Mouse (Mus musculus): ENCODE data around the gene Kcnj6. TPM values are rescaled to one million over a fixed set of nuclear protein-coding genes. Genes with fewer than 3 reads are reported as not detected.
A peak's percentile ranks its signal among the peaks of the same experiment; 100 is the strongest.

Gene Kcnj6
- polyA plus RNA-seq, 1 experiment from 2014 or later, result not detected

DNA sequence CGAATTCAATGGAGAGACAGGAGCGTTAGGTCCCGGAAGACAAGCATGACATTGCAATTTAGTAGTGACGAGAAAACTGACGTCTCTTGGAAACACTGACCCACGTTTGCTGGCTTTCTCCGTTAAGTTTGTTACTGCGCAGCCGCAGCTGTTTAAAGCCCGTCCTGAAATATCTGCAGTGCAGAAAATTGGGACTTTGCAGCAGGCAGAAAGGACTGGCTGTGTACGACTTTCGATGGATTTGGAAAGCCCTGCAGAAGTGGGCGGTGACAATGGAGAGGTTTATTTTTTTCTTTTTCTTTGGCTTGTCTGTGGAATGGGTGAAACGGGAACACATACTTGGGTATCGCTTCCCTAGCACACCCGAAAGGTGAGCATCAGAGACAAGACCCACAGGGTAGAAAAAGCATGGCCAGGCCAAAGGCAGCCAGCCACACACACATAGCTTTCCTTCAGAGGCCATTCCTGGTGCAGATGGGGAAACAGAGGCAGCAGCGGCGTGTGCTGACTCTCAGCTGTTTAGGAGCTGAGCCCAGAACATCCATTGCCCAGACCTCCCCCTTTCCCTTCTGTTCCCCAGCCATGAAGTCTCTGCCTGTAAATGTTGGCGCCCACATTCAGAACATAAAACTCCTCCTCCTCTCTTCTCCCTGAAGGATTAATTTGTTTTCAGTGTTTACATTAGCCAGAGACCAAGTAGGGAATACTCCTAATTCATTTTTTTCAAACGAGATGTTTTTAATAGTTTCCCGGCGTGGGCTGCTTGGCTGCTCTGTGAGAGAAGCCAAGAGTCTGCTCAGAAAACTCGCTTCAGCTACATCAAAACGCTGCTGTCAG, 215.2 kb downstream of the Kcnj6 start:
- no peak for DNase-seq (ENCODE audit: low spot score)

DNA sequence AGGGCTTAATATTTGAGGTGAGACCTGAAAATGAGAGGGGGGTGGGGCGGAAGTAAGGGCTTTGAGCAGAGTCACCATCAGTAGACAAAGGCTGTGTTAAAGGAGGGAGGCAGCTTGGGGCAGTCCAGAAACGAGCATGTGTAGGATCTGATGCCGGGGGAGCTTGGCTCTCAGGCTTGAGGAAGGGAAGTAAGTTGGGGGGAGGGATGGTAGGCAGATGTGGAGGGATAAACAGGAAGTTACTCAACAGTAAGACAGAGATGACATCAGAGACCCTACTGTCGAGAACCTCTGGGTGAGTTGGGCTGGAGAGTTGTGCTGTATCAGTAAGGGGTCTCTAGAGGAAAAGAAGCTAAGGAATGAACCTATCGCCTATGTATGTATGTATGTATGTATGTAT, 223.6 kb downstream of the Kcnj6 start:
- no peak for DNase-seq (ENCODE audit: low spot score)

DNA sequence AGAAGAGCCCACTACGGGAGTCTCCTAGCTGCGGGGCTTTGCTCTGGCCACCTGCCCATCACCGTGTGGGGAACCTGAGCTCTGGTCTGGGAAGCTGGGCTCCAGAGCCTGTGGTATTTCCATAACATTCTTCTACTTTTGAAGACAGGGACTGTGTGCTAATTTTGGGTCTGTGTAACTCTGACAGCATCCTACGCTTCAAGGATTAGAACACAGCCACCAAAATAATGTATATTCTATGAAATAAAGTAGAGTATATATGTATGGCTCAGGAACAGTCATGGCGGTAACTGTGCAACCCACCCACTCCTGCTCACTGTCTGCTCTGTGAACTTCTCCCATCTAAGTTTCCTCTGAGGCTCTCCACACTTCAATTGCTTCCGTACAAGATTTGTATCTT, 229.9 kb downstream of the Kcnj6 start:
- no peak for DNase-seq (ENCODE audit: low spot score)

DNA sequence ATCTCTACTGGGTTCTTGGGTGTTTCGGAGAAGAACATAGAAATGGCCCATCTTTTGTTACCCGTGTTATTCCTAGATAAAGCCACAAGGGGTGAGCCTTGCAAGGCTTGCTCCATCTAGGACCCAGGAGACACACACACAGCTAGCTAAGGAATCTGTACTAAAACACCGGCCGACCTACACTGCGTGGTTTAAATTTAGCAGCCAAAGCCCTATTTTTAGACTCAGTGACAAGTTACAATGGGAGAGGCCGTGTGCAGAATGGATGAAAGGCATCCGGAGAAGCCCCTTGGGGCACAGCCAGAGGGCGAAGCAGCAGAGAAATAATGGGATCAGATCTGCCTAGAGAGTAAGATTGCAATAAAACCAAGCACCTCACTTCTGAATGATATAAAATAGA, 232.4 kb downstream of the Kcnj6 start:
- no peak for DNase-seq (ENCODE audit: low spot score)

DNA sequence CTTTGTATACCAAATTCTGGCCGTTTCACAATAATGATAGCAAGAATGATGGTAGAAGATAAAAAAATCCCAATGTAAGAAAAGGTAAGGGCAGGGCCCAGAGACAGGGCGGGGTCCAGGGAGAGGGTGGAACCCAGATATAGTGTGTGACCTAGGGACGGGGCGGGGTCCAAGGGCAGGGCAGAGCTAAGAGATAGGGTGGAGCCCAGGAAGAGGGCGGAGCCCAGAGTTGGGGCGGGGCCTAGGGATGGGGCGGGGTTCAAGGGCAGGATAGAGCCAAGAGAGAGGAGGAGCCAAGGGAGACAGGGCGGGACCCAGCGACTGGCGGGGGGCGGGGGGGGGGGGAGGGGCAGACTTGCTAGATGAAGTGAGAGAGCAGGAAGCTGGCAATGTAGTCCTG, 236.8 kb downstream of the Kcnj6 start:
- no peak for DNase-seq (ENCODE audit: low spot score)

DNA sequence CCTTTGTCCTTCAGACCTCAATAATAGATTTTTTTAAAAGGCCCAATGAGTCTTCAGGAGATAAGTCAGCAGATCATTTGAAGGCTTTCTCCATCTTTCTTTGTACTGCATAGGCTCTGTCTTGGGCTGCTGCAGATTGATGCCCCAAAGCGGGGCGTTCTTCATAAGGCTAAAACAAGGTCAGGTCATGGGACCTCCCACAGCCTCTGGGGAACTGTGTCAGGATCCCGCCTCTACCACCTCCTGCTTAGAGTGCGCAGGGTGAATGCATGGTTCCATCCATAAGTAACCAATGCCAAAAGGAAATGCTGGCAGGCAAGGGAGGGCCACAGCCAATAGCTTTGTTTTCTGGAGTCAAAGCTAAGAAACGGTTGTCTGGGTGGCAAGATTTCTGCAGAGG, 237.7 kb downstream of the Kcnj6 start:
- no peak for DNase-seq (ENCODE audit: low spot score)

DNA sequence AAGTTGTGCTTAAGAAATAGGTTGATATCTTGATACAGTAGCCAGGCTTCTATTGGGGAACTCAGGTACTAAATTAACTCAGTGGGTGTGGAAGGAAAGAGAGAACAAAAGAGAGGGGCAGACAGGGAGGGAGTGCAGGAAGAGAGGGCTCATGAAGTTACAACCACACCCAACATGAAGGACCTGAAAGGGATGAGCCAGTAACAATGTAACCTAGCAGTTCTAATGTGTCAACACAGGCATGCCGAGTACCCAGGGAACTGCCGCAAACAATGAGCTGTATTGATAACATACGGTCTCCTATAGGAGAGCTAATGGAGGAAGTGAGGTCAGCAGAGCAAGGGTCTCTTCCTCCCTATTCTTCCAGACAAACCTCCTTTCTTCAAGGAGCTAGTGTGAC, 238.9 kb downstream of the Kcnj6 start:
- no peak for DNase-seq (ENCODE audit: low spot score)

DNA sequence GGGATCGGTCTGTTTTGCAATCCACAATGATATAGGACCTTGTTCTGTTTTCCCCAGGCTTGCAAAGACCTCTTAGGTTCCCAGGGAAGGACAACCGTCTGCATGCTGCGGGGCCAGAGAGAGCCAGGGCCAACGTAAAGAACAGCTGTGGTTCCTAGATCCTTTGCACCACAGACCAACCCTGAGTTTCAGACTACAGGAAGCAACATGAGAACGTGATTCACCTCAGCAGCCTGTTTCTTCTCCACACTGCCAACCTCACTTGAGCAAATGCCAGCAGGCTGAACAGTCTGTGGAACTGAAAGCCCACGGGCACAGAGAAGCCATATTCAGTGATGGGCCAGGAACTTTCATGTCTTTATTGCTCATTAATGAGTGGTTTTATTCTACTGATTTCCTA, 241.1 kb downstream of the Kcnj6 start:
- no peak for DNase-seq (ENCODE audit: low spot score)

DNA sequence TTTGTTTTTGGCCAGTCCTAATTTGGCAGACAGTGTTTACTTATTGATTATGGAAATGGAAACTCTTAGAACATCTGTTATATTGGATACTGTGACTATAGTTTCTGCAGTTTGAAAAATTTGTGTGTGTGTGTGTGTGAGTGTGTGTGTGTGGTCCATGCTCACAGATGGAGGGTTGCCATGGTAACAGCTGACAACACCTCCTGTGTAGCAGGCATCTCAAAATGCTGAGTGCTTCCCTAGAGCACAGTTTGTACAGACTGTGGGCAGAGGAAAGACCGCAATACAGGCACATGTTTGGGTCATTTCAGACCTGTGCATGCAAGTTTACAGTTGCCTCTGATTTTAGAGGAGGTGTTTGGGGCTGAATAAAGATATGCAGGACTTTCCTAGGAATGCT, 244.0 kb downstream of the Kcnj6 start:
- DNase-seq (ENCODE audit: low spot score), result no peak

DNA sequence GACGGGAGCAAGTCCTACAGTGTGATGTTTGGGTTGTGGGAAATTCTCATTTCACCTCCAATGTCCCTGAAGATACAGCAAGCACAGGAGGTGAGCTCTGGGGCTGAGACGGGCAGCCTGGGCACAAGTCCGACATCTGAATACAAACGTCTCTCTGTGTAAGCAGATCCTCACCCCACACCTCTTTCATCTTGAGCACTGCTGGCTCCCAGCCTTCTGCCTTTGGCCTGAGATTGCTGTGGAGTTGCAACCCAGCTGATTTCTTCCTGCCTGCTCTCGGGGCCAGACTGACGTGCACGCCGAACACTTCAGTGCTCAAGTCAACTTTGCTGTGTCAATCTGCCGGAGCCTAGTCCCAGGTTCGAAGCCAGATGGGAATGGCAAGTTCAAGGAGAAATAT, 244.7 kb downstream of the Kcnj6 start:
- DNase-seq (ENCODE audit: low spot score), result no peak

DNA sequence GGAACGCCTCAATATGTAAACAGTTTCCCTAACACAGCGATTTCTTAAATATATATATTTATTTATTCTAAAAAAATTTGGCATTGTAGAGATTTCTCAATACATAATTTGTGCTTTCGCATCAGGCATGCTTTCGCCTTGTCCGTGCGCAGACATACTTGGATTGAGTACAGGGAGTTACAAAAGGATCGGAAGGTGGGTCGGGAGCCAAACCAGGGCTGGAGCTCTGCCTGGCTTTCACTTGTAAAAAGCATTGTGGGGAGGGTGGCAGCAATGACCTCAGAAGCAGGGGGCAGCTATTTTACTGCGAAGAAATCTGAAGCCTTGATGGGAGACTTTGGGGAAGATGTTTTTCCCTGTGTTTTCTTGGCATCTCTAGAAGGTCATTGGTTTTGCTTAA, 252.5 kb downstream of the Kcnj6 start:
- DNase-seq (ENCODE audit: low spot score), result no peak

DNA sequence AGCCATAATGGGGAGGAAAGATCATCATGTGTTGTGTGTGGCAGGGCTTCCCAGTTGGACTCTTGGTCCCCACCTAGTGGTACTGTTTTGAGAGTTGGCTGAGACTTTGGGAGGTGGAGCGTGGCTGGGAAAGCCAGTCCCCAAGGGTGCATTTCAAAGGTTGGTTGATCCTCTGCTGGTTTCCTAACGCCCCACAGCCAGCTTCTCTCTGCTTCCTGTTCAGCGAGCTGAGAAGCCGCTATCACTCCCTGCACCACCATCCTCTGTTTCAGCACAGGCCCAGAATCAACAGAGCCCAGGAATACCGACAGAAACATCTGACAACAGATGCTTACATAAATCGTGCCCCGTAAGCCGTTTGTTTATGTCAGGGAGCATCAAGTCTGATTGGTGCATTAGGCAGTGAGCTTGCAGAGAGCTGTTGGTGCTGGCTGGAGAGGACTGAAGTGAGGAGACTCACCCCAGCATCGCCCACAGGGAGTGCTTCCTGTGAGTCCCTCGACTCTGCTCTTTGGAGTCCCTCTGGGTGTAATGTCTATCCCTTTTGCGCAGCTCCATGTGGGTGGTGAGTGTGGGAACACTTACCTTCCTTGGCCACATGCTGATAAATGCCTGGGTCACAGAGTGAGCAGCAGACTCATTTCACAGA, 253.5 kb downstream of the Kcnj6 start:
- DNase-seq (ENCODE audit: low spot score), result peak; percentile 32

DNA sequence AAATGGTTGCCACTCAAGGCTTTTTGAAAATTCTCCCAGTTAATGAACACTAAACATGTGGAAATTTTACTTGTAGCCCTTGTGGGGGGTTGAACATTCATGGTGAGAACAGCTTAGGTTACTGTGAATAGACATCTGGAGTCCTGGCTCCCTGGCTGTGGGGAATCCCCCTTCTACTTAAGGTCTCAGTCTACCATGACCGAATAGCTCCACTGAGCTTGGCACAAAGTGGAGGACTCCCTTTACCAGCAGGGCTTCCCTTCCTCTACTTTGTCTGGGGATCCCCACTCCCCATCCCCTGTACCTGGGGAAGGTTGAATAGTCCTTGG, 260.2 kb downstream of the Kcnj6 start:
- DNase-seq (ENCODE audit: low spot score), result no peak

DNA sequence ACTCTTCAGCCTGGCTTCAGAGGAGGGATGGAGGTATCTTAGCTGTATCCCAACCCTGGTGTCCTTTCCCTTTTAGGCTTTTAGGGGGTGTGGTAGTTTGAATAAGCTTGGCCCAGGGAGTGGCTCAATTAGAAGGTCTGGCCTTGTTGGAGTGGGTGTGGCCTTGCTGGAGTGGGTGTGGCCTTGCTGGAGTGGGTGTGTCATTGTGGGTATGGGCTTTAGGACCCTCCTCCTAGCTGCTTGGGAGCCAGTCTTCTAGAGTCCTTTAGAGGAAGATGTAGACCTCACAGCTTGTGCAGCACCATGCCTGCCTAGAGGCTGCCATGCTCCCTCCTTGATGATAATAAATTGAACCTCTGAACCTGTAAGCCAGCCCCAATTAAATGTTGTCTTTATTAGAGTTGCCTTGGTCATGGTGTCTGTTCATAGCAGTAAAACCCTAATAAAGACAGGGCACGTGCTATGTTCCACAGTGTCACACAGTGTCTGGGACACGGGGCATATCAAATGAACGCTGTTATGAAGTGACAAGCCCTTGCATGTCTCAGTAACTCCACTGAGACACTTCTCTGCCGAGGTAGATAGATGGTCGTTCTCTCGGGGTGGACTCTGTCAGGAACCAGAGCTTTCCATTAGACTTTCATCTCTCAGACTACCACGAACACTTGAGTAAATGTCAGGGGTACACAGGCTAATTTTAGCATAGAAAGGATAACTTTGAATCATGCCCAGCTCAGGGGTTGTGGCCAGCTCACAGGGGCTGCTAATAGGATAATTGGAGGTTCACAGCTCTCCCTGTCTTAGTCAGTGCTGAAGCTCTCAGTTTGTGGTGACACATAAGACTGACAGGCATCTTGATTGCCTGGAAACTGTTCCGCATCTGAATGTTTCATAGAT, 260.8 kb downstream of the Kcnj6 start:
- no peak for DNase-seq (ENCODE audit: low spot score)

DNA sequence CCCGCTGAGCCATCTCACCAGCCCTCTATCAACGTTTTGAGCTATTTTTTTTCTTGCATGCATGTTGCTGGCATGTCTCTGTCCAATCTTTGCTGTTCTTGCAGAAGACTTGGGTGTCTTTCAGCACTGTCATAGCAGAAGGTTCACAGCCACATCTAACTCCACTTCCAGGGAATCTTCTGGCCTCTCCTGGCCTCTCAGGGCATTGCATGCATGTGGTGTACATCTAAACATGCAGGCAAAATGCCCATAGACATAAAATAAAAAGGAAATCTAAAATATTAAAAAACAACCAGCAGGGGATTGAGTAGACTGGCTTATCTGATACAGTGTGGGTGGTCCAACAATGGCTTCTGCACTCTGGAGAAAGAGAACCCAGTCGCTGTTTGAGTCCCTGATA, 262.0 kb downstream of the Kcnj6 start:
- DNase-seq (ENCODE audit: low spot score), result no peak

DNA sequence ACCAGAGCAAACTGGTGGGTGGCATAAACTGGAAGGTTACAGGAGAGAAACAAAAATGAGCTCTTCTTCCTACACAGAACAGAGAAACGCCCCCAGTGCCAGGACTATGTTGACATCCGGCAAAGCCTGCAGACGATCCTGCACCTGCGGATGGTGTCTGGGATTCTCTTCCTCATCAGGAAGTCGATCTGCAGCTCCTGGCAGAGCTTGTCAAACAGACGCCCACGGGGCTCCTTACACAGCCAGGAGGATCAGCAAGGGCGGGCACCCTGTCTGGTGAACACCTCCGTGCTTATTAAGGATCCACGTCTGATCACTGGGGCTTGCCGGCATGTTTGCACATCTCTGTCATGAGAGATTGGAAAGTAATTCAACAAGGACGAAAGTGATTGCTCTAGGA, 266.5 kb downstream of the Kcnj6 start:
- no peak for DNase-seq (ENCODE audit: low spot score)

DNA sequence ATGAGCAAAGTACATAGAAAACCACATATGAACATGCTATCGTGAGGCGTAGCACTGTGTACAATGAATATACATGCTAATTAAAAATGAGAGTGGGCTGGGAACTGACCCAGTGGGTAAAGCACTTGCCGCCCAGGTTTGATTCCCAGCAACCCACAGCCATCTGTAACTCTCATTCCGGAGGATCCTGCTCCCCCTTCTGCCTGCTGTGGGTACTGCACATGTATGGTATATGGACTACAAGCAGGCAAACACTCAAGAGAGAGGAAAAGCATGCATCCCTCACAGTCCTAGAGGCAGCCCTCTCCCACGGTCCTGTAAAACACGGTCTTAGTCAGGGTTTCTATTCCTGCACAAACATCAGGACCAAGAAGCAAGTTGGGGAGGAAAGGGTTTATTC, 268.3 kb downstream of the Kcnj6 start:
- no peak for DNase-seq (ENCODE audit: low spot score)

DNA sequence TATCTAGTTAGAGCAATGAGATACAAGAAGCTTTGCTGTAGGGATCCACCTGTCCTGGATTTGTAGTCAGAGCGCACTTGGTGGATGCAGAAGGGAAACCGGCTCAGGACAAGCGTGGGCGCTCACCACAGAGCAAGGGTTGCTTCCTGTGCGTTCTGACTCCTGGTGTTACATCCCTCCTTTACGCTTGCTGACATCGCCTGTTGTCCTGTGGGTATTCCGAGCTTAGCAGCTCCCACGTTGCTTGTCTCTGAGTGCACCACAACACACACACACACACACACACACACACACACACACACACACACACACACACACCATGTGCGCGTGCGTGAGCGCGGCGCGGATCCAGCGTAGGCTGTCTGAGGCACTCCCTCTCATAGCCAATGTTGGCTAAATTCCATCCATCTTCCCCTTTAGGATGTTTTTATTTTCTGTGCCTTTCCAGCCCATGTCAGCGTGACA, 272.7 kb downstream of the Kcnj6 start:
- DNase-seq (ENCODE audit: low spot score), result peak; percentile 41

DNA sequence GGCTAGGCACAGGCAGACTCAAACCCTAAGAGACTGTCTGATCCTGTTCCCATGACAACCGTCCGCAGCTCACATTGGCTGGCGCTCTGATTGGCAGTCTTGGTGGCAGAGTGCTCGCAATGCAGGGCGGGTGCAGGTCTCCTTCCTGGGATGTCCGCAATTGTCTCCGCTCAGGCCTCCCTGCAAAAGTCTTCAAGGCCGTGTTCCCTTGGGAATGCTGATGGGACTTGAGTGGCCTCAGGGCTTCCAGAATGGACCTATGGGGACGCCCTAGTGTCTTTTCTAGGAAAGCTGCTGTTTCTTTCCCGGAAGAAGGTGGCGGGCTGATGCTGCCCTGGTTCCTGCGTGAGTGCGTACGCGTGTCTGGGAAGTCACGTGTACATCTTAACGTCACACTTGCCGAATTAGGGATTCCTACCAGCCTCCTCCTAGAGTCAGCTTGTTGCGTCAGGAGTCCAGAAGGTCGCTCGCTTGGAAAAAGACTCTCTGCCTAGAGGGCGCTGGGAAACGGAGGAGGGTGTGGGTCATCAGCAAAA, 273.4 kb downstream of the Kcnj6 start:
- DNase-seq (ENCODE audit: low spot score), result peak; percentile 91

DNA sequence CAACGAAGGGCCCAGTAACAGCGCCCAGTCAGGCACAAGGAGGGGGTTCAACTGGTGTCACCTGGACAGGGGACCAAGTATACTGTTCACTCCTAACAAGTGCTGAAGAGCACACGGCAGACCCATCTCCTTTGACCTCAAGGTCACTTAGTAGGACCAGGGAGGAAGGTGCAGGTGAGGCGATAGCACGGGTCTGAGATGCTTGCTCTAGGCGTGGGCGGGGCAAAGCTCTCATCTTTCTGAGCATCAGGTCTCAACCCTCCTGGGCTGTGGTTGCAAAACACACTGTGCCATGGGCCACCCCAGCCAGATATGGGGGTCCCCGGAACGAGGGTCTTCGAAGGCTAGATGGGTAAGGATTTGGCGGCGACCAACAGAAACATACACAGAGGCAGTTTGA, 274.6 kb downstream of the Kcnj6 start:
- no peak for DNase-seq (ENCODE audit: low spot score)

DNA sequence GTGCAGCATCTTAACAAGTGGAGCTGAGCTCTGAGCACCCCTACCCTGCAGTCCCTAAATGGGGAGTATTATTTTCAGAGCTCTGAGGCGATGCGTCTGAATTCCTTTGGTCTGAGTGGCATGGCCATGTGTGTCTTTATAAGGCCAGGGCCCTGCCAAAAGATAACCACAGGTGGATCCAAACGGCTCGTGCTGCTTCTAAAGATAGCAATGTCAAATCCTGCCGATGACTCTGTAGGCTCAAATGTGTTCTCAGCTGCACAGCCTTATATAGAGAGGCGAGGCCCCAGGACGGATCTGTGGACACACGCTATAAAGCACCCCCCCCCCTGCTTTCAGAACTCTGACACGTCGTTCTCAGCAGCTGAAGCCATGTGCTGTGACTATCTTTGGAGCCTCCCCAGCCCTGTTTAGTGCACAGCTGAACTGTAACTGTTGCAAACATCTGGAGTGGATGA, 275.9 kb downstream of the Kcnj6 start:
- DNase-seq (ENCODE audit: low spot score), result no peak
